Mouse (Mus musculus): Measurements from ENCODE around the gene Gm26938. TPM values are rescaled to one million over a fixed set of nuclear protein-coding genes. Genes with fewer than 3 reads are reported as not detected.

Gm26938 gene
- total and polyA plus RNA-seq, 3 experiments = not detected

DNA sequence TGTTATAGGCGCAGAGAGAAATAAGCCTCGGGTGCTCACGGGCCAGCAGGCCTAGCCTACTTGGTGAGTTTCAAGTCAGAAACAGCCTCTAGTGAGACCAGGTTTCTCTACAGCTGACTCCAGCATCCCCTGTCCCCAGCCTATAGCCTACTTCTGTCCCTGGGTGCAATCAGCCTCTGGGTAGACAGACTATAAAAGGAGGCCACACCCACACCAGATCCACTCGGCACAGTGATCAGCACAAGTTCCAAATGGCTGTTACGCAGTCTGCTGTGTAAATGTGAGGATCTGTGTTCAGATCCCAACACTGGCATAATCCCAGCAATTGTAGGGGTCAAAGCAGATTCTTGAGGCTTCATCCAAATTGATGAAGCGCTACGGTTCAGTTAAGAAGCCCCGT lies 23.0 kb downstream of the Gm26938 start:
- DNase-seq (ENCODE audit: low spot score) = peak; percentile 72
- H3K4me3 ChIP-seq (ENCODE audit: low read depth, low read length) = peak overlapping the region; percentile 2; the same call in 1 of the 2 replicates
- peaks cover 75% of the 10 kb centered on the region for H3K36me3 ChIP-seq (replicated peaks)
- ATAC-seq (ENCODE audit: extremely low read depth, insufficient number of reproducible peaks, low FRiP score, poor library complexity, severe bottlenecking) = no peak
- peaks cover 3% of the 10 kb centered on the region for H3K9me3 ChIP-seq (replicated peaks)
- H3K27me3 ChIP-seq (ENCODE audit: insufficient read depth, low read length) = no peaks in the 10 kb centered on the region
- peaks cover 81% of the 10 kb centered on the region for H3K4me1 ChIP-seq (ENCODE audit: insufficient read depth, low read depth, low read length)
- TF ChIP-seq GATA2 (IDR thresholded peaks at IDR 0.05; ENCODE audit: borderline replicate concordance, low read depth, low read length) (no peak), TAL1 (conservative IDR thresholded peaks at IDR 0.05; ENCODE audit: low read depth, low read length) (no peak), CTCF (IDR thresholded peaks at IDR 0.05; ENCODE audit: low read depth, low read length) (no peak), POLR2AphosphoS5 (IDR thresholded peaks at IDR 0.05; ENCODE audit: insufficient replicate concordance, low read depth, low read length) (no peak), GATA1 (IDR thresholded peaks at IDR 0.05; ENCODE audit: borderline replicate concordance, low read length) (no peak)

DNA sequence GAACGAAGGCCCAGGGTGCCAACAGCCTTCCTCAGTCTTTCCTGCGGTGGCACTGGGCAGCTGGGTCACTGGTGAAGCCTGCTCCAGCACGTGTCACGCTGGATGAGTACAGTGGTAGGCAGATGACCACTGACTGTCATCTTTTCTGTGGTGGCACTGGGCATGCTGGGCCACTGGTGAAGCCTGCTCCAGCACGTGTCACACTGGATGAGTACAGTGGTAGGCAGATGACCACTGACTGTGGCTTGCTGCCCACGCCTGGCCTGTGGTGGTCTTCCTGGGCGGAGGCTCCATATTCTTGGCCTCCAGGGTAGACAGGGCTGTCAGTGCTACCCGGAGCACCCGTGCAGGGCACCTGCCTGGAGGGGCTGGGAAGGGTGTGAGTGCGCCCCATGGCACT lies 24.3 kb downstream of the Gm26938 start:
- peaks cover 80% of the 10 kb centered on the region for H3K36me3 ChIP-seq (replicated peaks)
- peaks cover 91% of the 10 kb centered on the region for H3K4me1 ChIP-seq (ENCODE audit: insufficient read depth, low read depth, low read length)
- H3K9me3 ChIP-seq (replicated peaks) = no peaks in the 10 kb centered on the region

DNA sequence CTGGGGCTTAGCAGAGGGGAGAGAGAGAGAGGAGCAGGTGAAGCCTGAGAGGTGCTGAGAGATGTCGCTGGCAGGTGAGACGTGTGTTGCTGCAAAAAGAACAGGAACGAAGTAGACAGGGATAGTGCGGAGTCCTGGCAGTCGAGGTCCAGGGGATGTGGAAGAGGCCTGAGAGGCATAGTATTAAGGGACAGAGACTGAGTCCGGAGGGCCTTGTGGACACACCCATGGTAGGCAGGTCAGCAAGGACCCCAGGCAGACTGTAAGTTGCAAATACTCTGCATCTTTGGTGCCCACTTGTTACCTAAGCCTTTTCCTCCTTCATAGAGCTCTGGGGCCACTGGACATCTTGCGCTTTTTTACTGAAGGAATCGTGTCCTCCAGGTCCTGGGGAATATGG lies 25.0 kb downstream of the Gm26938 start:
- peaks cover 91% of the 10 kb centered on the region for H3K4me1 ChIP-seq (ENCODE audit: insufficient read depth, low read depth, low read length)
- H3K9me3 ChIP-seq (replicated peaks) = no peaks in the 10 kb centered on the region
- H3K27me3 ChIP-seq (ENCODE audit: insufficient read depth, low read length) = no peaks in the 10 kb centered on the region
- ATAC-seq (ENCODE audit: extremely low read depth, insufficient number of reproducible peaks, low FRiP score, poor library complexity, severe bottlenecking) (no peak), DNase-seq (ENCODE audit: low spot score) (no peak)
- H3K4me3 ChIP-seq (ENCODE audit: low read depth, low read length) = no peak overlapping the region
- TF ChIP-seq GATA1 (IDR thresholded peaks at IDR 0.05; ENCODE audit: borderline replicate concordance, low read length) (no peak), TAL1 (conservative IDR thresholded peaks at IDR 0.05; ENCODE audit: low read depth, low read length) (no peak), GATA2 (IDR thresholded peaks at IDR 0.05; ENCODE audit: borderline replicate concordance, low read depth, low read length) (no peak), CTCF (IDR thresholded peaks at IDR 0.05; ENCODE audit: low read depth, low read length) (no peak), POLR2AphosphoS5 (IDR thresholded peaks at IDR 0.05; ENCODE audit: insufficient replicate concordance, low read depth, low read length) (no peak)
- peaks cover 82% of the 10 kb centered on the region for H3K36me3 ChIP-seq (replicated peaks)

More for the DNA sequence above, 24.3 kb downstream of the Gm26938 start:
- Histone ChIP-seq H3K4me3 (ENCODE audit: low read depth, low read length) (peak overlapping the region; percentile 39; the same call in 1 of the 2 replicates), H3K27me3 (ENCODE audit: insufficient read depth, low read length) (no peaks in the 10 kb centered on the region)
- DNase-seq (ENCODE audit: low spot score) = no peak
- TF ChIP-seq CTCF (IDR thresholded peaks at IDR 0.05; ENCODE audit: low read depth, low read length) (no peak), GATA1 (IDR thresholded peaks at IDR 0.05; ENCODE audit: borderline replicate concordance, low read length) (no peak), POLR2AphosphoS5 (IDR thresholded peaks at IDR 0.05; ENCODE audit: insufficient replicate concordance, low read depth, low read length) (no peak), TAL1 (conservative IDR thresholded peaks at IDR 0.05; ENCODE audit: low read depth, low read length) (no peak), GATA2 (IDR thresholded peaks at IDR 0.05; ENCODE audit: borderline replicate concordance, low read depth, low read length) (no peak)
- ATAC-seq (ENCODE audit: extremely low read depth, insufficient number of reproducible peaks, low FRiP score, poor library complexity, severe bottlenecking) = no peak

DNA sequence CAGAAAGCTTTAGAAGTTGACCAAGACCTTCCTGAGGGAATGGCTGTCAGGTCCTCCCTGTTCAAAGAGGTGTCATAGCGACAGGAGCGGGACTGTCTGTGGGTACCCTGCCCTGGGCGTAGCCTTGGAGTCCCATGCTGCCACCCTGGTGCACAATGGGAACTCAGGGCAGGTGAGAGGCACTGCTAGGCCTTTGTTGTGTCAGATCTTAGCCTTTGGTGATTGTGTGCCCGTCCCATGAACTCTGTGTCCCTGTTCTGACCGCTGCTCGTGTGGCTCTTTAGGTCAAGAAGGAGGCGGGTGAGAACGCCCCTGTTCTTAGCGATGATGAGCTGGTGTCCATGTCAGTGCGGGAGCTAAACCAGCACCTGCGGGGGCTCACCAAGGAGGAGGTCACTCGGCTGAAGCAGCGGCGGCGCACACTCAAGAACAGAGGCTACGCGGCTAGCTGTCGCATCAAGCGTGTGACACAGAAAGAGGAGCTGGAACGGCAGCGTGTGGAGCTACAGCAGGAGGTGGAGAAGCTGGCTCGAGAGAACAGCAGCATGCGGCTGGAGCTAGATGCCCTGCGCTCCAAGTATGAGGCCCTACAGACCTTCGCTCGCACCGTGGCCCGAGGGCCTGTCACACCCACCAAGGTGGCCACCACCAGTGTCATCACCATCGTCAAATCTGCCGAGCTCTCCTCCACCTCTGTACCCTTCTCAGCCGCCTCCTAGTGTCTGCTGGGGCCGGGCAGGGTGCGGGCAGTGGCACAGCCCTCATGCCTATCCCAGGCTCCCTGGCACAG lies 26.2 kb downstream of the Gm26938 start:
- ATAC-seq (ENCODE audit: extremely low read depth, insufficient number of reproducible peaks, low FRiP score, poor library complexity, severe bottlenecking) = no peak
- no peak for TF ChIP-seq CTCF (IDR thresholded peaks at IDR 0.05; ENCODE audit: low read depth, low read length)
- no peak overlapping the region for H3K4me3 ChIP-seq (ENCODE audit: low read depth, low read length)
- H3K9me3 ChIP-seq (replicated peaks) = no peaks in the 10 kb centered on the region
- peaks cover 83% of the 10 kb centered on the region for H3K36me3 ChIP-seq (replicated peaks)
- no peaks in the 10 kb centered on the region for H3K27me3 ChIP-seq (ENCODE audit: insufficient read depth, low read length)
- DNase-seq (ENCODE audit: low spot score) = no peak
- H3K4me1 ChIP-seq (ENCODE audit: insufficient read depth, low read depth, low read length) = peaks cover 91% of the 10 kb centered on the region

DNA sequence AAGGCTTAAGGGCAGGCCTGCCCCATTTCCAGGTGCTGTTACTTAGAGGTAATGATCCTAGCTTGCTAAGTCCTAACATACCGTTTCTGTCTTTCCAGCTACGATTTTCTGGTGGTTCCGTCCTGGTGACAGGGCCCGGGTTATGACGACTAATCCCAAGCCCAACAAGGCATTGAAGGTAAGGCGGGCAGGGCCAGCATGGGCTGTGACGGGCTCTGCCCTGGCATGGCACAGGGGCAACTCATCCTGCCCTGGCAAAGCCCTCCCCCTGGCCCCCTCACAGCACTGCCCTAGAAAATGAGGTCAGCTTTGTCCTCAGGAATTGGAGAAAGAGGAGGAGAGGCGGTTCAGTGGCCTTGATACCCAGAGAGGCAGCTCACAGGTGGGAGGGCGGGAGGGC lies 27.2 kb downstream of the Gm26938 start:
- no peak overlapping the region for H3K4me3 ChIP-seq (ENCODE audit: low read depth, low read length)
- DNase-seq (ENCODE audit: low spot score) (no peak), ATAC-seq (ENCODE audit: extremely low read depth, insufficient number of reproducible peaks, low FRiP score, poor library complexity, severe bottlenecking) (no peak)
- TF ChIP-seq CTCF (IDR thresholded peaks at IDR 0.05; ENCODE audit: low read depth, low read length) (no peak), POLR2AphosphoS5 (IDR thresholded peaks at IDR 0.05; ENCODE audit: insufficient replicate concordance, low read depth, low read length) (no peak), GATA1 (IDR thresholded peaks at IDR 0.05; ENCODE audit: borderline replicate concordance, low read length) (no peak), GATA2 (IDR thresholded peaks at IDR 0.05; ENCODE audit: borderline replicate concordance, low read depth, low read length) (no peak), TAL1 (conservative IDR thresholded peaks at IDR 0.05; ENCODE audit: low read depth, low read length) (no peak)
- peaks cover 91% of the 10 kb centered on the region for H3K4me1 ChIP-seq (ENCODE audit: insufficient read depth, low read depth, low read length)
- H3K36me3 ChIP-seq (replicated peaks) = peaks cover 93% of the 10 kb centered on the region
- no peaks in the 10 kb centered on the region for H3K27me3 ChIP-seq (ENCODE audit: insufficient read depth, low read length)
- H3K9me3 ChIP-seq (replicated peaks) = no peaks in the 10 kb centered on the region

DNA sequence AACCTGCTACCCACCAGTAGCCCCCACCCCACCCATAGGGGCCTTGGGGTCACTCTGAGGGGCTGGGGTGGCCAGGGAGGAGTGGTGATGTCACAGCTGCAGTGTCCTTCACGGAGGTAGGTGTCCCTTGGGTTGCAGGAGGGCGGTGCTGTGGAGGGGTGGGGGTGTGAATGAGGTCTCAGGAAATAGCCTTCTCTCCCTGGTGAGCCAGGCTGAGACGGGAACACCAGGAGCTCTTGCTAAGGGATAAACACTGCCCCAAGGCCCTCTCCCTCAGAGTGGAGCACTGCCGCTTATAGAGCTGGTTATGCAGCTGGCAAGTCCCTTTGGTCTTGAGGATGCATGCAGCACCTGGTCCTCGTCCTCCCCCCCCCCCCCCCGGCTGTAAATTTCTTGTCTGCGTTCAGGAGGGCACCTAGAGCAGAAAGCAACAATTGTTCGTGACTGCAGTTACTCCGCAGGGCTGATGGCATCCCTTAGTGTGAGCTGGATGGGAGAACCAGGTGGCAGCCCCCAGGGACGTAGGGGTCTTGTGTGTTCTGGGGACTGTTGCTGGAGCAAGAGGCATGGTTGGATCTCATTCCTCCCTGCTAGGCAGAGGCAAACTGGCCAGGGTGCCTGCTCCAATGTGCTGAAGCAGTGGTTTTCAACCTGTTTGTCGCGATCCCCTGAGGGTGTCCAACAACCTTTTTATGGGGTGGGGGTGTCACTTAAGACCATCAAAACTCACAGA lies 27.9 kb downstream of the Gm26938 start:
- TF ChIP-seq GATA2 (IDR thresholded peaks at IDR 0.05; ENCODE audit: borderline replicate concordance, low read depth, low read length) (no peak), CTCF (IDR thresholded peaks at IDR 0.05; ENCODE audit: low read depth, low read length) (no peak), POLR2AphosphoS5 (IDR thresholded peaks at IDR 0.05; ENCODE audit: insufficient replicate concordance, low read depth, low read length) (no peak), TAL1 (conservative IDR thresholded peaks at IDR 0.05; ENCODE audit: low read depth, low read length) (no peak)
- no peak for ATAC-seq (ENCODE audit: extremely low read depth, insufficient number of reproducible peaks, low FRiP score, poor library complexity, severe bottlenecking)
- Histone ChIP-seq H3K27me3 (ENCODE audit: insufficient read depth, low read length) (no peaks in the 10 kb centered on the region), H3K4me1 (ENCODE audit: insufficient read depth, low read depth, low read length) (peaks cover 90% of the 10 kb centered on the region), H3K36me3 (replicated peaks) (peaks cover 98% of the 10 kb centered on the region), H3K4me3 (ENCODE audit: low read depth, low read length) (no peak overlapping the region), H3K9me3 (replicated peaks) (no peaks in the 10 kb centered on the region)
- DNase-seq (ENCODE audit: low spot score) = no peak
